Mouse (Mus musculus) lung, postnatal 14 days (tissue): ENCODE results near the gene Papolb.

ENCODE experiments used
- DNase-seq: peaks from one replicate; pipeline ENCODE4 v3.0.0; 2021

The Papolb gene

GRCm38 (mm10) chr5:142529915-142530314 lies at the start of gene Papolb:
Papolb (minus strand) TSS chr5:142530076.
- no peak for DNase-seq

GRCm38 (mm10) chr5:142578192-142578591 lies 48.3 kb upstream of the Papolb start:
- DNase-seq, result no peak

- no peak for DNase-seq
Observed at GRCm38 (mm10) chr5:142576832-142577231, 47.0 kb upstream of the Papolb start.

GRCm38 (mm10) chr5:142574323-142575057 lies 44.6 kb upstream of the Papolb start:
- DNase-seq, result no peak

GRCm38 (mm10) chr5:142564606-142565005 lies 34.7 kb upstream of the Papolb start:
- DNase-seq, result no peak

GRCm38 (mm10) chr5:142560261-142560660 lies 30.4 kb upstream of the Papolb start:
- DNase-seq, result no peak

GRCm38 (mm10) chr5:142557397-142558067 lies 27.7 kb upstream of the Papolb start:
- DNase-seq, result peak; percentile 71

GRCm38 (mm10) chr5:142556721-142557120 lies 26.8 kb upstream of the Papolb start:
- DNase-seq, result no peak

- DNase-seq, result no peak
Observed at GRCm38 (mm10) chr5:142555866-142556265, 26.0 kb upstream of the Papolb start.

GRCm38 (mm10) chr5:142550706-142551652 lies 21.1 kb upstream of the Papolb start, which contains the start of gene Radil:
Radil (minus strand) TSS chr5:142551098.
- peak; percentile 96 for DNase-seq

- peak; percentile 17 for DNase-seq
Observed at GRCm38 (mm10) chr5:142549961-142550705, 20.3 kb upstream of the Papolb start.

- no peak for DNase-seq
Observed at GRCm38 (mm10) chr5:142549441-142549840, 19.6 kb upstream of the Papolb start.

- no peak for DNase-seq
Observed at GRCm38 (mm10) chr5:142547066-142547465, 17.2 kb upstream of the Papolb start.

- DNase-seq, result no peak
Observed at GRCm38 (mm10) chr5:142546344-142546743, 16.5 kb upstream of the Papolb start.

- DNase-seq, result peak; percentile 14
Observed at GRCm38 (mm10) chr5:142545014-142545795, 15.3 kb upstream of the Papolb start.

- no peak for DNase-seq
Observed at GRCm38 (mm10) chr5:142537286-142537685, 7.4 kb upstream of the Papolb start.

- DNase-seq, result no peak
Observed at GRCm38 (mm10) chr5:142535388-142535787, 5.5 kb upstream of the Papolb start.

GRCm38 (mm10) chr5:142524711-142525464 lies 5.0 kb downstream of the Papolb start:
- peak; percentile 37 for DNase-seq

GRCm38 (mm10) chr5:142521195-142521866 lies 8.5 kb downstream of the Papolb start:
- DNase-seq, result no peak

- DNase-seq, result no peak
Observed at GRCm38 (mm10) chr5:142520360-142520759, 9.5 kb downstream of the Papolb start.
